Mouse (Mus musculus) olfactory bulb, adult 2 months (tissue): ENCODE results near the gene Shroom3.

Experiments used
- CTCF ChIP-seq: fragments of 200-500 bp; IDR thresholded peaks from 2 replicates; pipeline ENCODE4 v1.5.1; 2012; ENCODE audit warnings: low read depth, mild to moderate bottlenecking, low read length, moderate library complexity; ENCODE audit not compliant: insufficient read depth
- POLR2A ChIP-seq: fragments of 200-500 bp; IDR thresholded peaks from 2 replicates; pipeline ENCODE4 v1.6.1; 2012; ENCODE audit warnings: mild to moderate bottlenecking, low read depth, low read length, moderate library complexity; ENCODE audit not compliant: insufficient read depth

DNA sequence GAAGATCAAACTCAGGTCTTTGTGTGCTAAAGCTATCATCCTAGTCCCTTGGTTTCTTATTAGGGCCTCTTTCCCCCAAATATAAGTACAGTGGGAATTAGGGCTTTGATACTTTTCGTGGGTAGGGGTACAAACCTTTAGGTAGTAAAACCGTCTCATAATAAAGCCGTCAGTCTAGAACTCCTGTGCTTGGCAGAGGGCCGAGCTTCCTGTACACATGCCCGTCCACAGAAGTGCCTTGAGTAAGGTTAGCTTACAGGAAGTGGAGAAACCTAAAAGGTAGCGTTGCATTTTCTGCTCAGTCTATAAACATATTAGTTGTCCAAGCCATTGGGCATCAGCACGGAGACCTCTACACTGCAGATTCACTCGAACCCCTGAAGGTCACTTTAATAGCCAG lies 183.3 kb downstream of the Shroom3 start:
- TF ChIP-seq CTCF (no peak), POLR2A (no peak)
